Mouse (Mus musculus): Measurements from ENCODE around the gene Kalrn.

Kalrn gene

GRCm38 (mm10) chr16:34264671-34265070, 308.7 kb downstream of the Kalrn start:
- DNase-seq (ENCODE audit: low spot score in 2 of 2), result no peak

GRCm38 (mm10) chr16:34262731-34263460, 310.4 kb downstream of the Kalrn start:
- DNase-seq (ENCODE audit: low spot score in 2 of 2), result no peak

GRCm38 (mm10) chr16:34260971-34261924, 312.1 kb downstream of the Kalrn start:
- DNase-seq (ENCODE audit: low spot score in 2 of 2), result no peak

- DNase-seq (ENCODE audit: low spot score in 2 of 2), result no peak
Measured at GRCm38 (mm10) chr16:34254646-34255022, 318.7 kb downstream of the Kalrn start.

GRCm38 (mm10) chr16:34254002-34254645, 319.2 kb downstream of the Kalrn start:
- no peak for DNase-seq (ENCODE audit: low spot score in 2 of 2)

GRCm38 (mm10) chr16:34252670-34253069, 320.7 kb downstream of the Kalrn start:
- DNase-seq (ENCODE audit: low spot score in 2 of 2), result no peak

- no peak for DNase-seq (ENCODE audit: low spot score in 2 of 2)
Measured at GRCm38 (mm10) chr16:34248256-34248655, 325.1 kb downstream of the Kalrn start.

- no peak for DNase-seq (ENCODE audit: low spot score in 2 of 2)
Measured at GRCm38 (mm10) chr16:34241936-34242729, 331.2 kb downstream of the Kalrn start.

- DNase-seq (ENCODE audit: low spot score in 2 of 2), result no peak
Measured at GRCm38 (mm10) chr16:34239618-34240017, 333.7 kb downstream of the Kalrn start.

GRCm38 (mm10) chr16:34236898-34237611, 336.3 kb downstream of the Kalrn start:
- DNase-seq (ENCODE audit: low spot score in 2 of 2), result no peak

- DNase-seq (ENCODE audit: low spot score in 2 of 2), result no peak
Measured at GRCm38 (mm10) chr16:34235086-34235485, 338.2 kb downstream of the Kalrn start.

- DNase-seq (ENCODE audit: low spot score in 2 of 2), result no peak
Measured at GRCm38 (mm10) chr16:34231952-34232351, 341.4 kb downstream of the Kalrn start.

- no peak for DNase-seq (ENCODE audit: low spot score in 2 of 2)
Measured at GRCm38 (mm10) chr16:34231146-34231545, 342.2 kb downstream of the Kalrn start.

GRCm38 (mm10) chr16:34229350-34229749, 344.0 kb downstream of the Kalrn start:
- no peak for DNase-seq (ENCODE audit: low spot score in 2 of 2)

GRCm38 (mm10) chr16:34228661-34229060, 344.7 kb downstream of the Kalrn start:
- no peak for DNase-seq (ENCODE audit: low spot score in 2 of 2)

- DNase-seq (ENCODE audit: low spot score in 2 of 2), result no peak
Measured at GRCm38 (mm10) chr16:34212160-34212559, 361.2 kb downstream of the Kalrn start.

- DNase-seq (ENCODE audit: low spot score in 2 of 2), result no peak
Measured at GRCm38 (mm10) chr16:34211243-34211642, 362.1 kb downstream of the Kalrn start.

- no peak for DNase-seq (ENCODE audit: low spot score in 2 of 2)
Measured at GRCm38 (mm10) chr16:34208748-34209147, 364.6 kb downstream of the Kalrn start.

- DNase-seq (ENCODE audit: low spot score in 2 of 2), result no peak
Measured at GRCm38 (mm10) chr16:34207972-34208371, 365.4 kb downstream of the Kalrn start.

GRCm38 (mm10) chr16:34204527-34205139, 368.7 kb downstream of the Kalrn start:
- DNase-seq (ENCODE audit: low spot score in 2 of 2), result no peak
